Mouse (Mus musculus) neural tube, embryonic 11.5 days (tissue): ENCODE results near the gene Bmp5. TPM values are rescaled to one million over a fixed set of nuclear protein-coding genes. Genes with fewer than 3 reads are reported as not detected.

ENCODE experiments used
- microRNA-seq: library from miRNA; unstranded; fragments of <30 nt; microRNA quantifications from one replicate; pipeline ENCODE4, GENCODE M21; 2016
- polyA plus RNA-seq: library from polyadenylated mRNA; unstranded; fragments of >200 nt; fragmentation: Nextera tagmentation; extraction: Ambion mirVana; gene quantifications from 2 replicates; pipeline ENCODE4 v1.2.1, GENCODE M21; 2014

Bmp5 gene
- polyA plus RNA-seq, 1 experiment from 2014 or later: 6.5 TPM

Small RNAs within 50 kb of the gene (microRNA-seq; reads per million reads assigned to microRNA genes)
- gene Gm44355: not detected

Other genes with a start within 250 kb of the Bmp5 start
- gene Tmod3, start 215.7 kb upstream of the Bmp5 start, polyA plus RNA-seq: 113 and 117 TPM in 2 replicates
- 54.5 and 58.8 TPM in 2 replicates for gene Tmod2, start 164.0 kb upstream of the Bmp5 start, polyA plus RNA-seq
- gene Lysmd2, start 149.6 kb upstream of the Bmp5 start, polyA plus RNA-seq: 15.9 and 16.6 TPM in 2 replicates
- gene Scg3, start 91.3 kb upstream of the Bmp5 start, polyA plus RNA-seq: 60.4 and 62.4 TPM in 2 replicates
- gene Hmgcll1, start 239.5 kb downstream of the Bmp5 start, polyA plus RNA-seq: 12.3 and 14.5 TPM in 2 replicates